Mouse (Mus musculus): Measurements from ENCODE around the gene Scd1.

- TF ChIP-seq CTCF (IDR thresholded peaks at IDR 0.05; ENCODE audit: borderline replicate concordance, insufficient read depth, low read depth, low read length) (peak; percentile 50), POLR2A (IDR thresholded peaks at IDR 0.05; ENCODE audit: borderline replicate concordance, insufficient read depth, low read length) (no peak)
Observed at GRCm38 (mm10) chr19:44400076-44400475, 7.6 kb downstream of the Scd1 start.

Measured in cerebellum, adult 2 months (tissue).